Mouse (Mus musculus) liver, embryonic 12.5 days (tissue): ENCODE results near the gene D17Wsu92e. TPM values are rescaled to one million over a fixed set of nuclear protein-coding genes. Genes with fewer than 3 reads are reported as not detected.

Source experiments
- ATAC-seq: fragments of 200-750 bp; cut with Nextera tagmentation; 2 replicates; pipeline ENCODE4 v1.8.0; 2017; ENCODE audit warnings: moderate number of reproducible peaks, mild to moderate bottlenecking, moderate library complexity
- H3K27ac ChIP-seq: fragments of 300-500 bp; sonication (generic); 2 replicates; pipeline ENCODE4 v1.5.1; 2016; ENCODE audit warnings: mild to moderate bottlenecking
- H3K27me3 ChIP-seq: fragments of 300-500 bp; sonication (generic); replicated peaks from 2 replicates; pipeline ENCODE4 v1.6.1; 2016; ENCODE audit warnings: mild to moderate bottlenecking, moderate library complexity
- H3K36me3 ChIP-seq: fragments of 300-500 bp; sonication (generic); 2 replicates; pipeline ENCODE4 v1.6.1; 2016; ENCODE audit warnings: mild to moderate bottlenecking, moderate library complexity
- H3K4me1 ChIP-seq: fragments of 300-500 bp; sonication (generic); 2 replicates; pipeline ENCODE4 v1.6.1; 2016
- H3K4me2 ChIP-seq: fragments of 300-500 bp; sonication (generic); 2 replicates; pipeline ENCODE4 v1.6.1; 2016; ENCODE audit warnings: mild to moderate bottlenecking, moderate library complexity
- H3K4me3 ChIP-seq: fragments of 300-500 bp; sonication (generic); 2 replicates; pipeline ENCODE4 v1.5.1; 2016; ENCODE audit warnings: mild to moderate bottlenecking, moderate library complexity
- H3K9ac ChIP-seq: fragments of 300-500 bp; sonication (generic); 2 replicates; pipeline ENCODE4 v1.6.1; 2016; ENCODE audit warnings: mild to moderate bottlenecking, moderate library complexity
- H3K9me3 ChIP-seq: fragments of 300-500 bp; sonication (generic); replicated peaks from 2 replicates; pipeline ENCODE4 v1.6.1; 2016; ENCODE audit warnings: mild to moderate bottlenecking, moderate library complexity
- WGBS: fragments of 180-500 bp; shearing (Covaris S2); methylation state at CpG from one replicate; pipeline ENCODE4 v1.1.7; 2016; ENCODE audit not compliant: insufficient replicate concordance; 5-methylcytosine and 5-hydroxymethylcytosine counted together
- polyA plus RNA-seq: library from polyadenylated mRNA; unstranded; fragments of >200 nt; fragmentation: Nextera tagmentation; extraction: Ambion mirVana; gene quantifications from 2 replicates; pipeline ENCODE4 v1.2.1, GENCODE M21; 2016

Gene D17Wsu92e
- polyA plus RNA-seq, 1 experiment from 2014 or later = 17.1 TPM

GRCm38 (mm10) chr17:27799771-27800584 lies 20.5 kb downstream of the D17Wsu92e start:
- WGBS = 24% methylated on average over 16 of the region's 16 CpGs
- H3K27ac ChIP-seq = peak overlapping the region; percentile 78
- peaks cover 6% of the 10 kb centered on the region; the same call in 1 of the 2 replicates for H3K36me3 ChIP-seq
- peaks cover 78% of the 10 kb centered on the region for H3K4me1 ChIP-seq
- H3K4me2 ChIP-seq = peak overlapping the region; percentile 30
- peak; percentile 67 for ATAC-seq
- H3K27me3 ChIP-seq = no peaks in the 10 kb centered on the region
- H3K9ac ChIP-seq = no peak overlapping the region
- no peak overlapping the region for H3K4me3 ChIP-seq
- no peaks in the 10 kb centered on the region; the same call in 1 of the 2 replicates for H3K9me3 ChIP-seq

GRCm38 (mm10) chr17:27797341-27797872 lies 23.0 kb downstream of the D17Wsu92e start:
- Histone ChIP-seq H3K9ac (0 out of 2 replicates have a peak overlapping the region, but pooled peaks have one; percentile 23), H3K36me3 (peaks cover 23% of the 10 kb centered on the region), H3K27ac (peak overlapping the region; percentile 62), H3K27me3 (no peaks in the 10 kb centered on the region), H3K4me3 (no peak overlapping the region), H3K4me1 (peaks cover 63% of the 10 kb centered on the region), H3K4me2 (peak overlapping the region; percentile 38), H3K9me3 (no peaks in the 10 kb centered on the region; the same call in 1 of the 2 replicates)
- no peak for ATAC-seq
- WGBS = 37% methylated on average over 11 of the region's 11 CpGs

DNA sequence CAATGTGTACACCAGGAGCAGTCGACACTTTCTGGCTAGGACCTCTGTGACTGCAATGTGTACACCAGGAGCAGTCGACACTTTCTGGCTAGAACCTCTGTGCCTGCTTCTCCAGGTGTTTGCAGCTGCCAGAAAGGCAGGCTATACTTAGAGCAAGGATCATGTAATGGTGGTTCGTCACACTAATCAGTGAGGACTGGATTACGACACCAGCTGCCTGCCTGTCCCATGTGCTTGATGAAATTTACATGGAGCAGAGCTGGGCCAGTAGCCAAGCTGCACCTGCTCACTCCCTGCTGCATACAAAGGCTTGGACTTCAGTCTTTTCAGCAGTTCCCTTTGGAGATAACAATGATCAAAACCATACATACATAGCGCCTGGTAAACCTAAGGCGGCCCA lies 23.7 kb downstream of the D17Wsu92e start:
- H3K27ac ChIP-seq = peak overlapping the region; percentile 62
- peak overlapping the region; percentile 38 for H3K4me2 ChIP-seq
- H3K36me3 ChIP-seq = peaks cover 23% of the 10 kb centered on the region
- WGBS = 68% methylated on average over 6 of the region's 6 CpGs
- H3K9me3 ChIP-seq = no peaks in the 10 kb centered on the region; the same call in 1 of the 2 replicates
- ATAC-seq = no peak; the same call in 1 of the 2 replicates
- H3K9ac ChIP-seq = no peak overlapping the region
- no peak overlapping the region for H3K4me3 ChIP-seq
- H3K4me1 ChIP-seq = peaks cover 63% of the 10 kb centered on the region
- no peaks in the 10 kb centered on the region for H3K27me3 ChIP-seq

DNA sequence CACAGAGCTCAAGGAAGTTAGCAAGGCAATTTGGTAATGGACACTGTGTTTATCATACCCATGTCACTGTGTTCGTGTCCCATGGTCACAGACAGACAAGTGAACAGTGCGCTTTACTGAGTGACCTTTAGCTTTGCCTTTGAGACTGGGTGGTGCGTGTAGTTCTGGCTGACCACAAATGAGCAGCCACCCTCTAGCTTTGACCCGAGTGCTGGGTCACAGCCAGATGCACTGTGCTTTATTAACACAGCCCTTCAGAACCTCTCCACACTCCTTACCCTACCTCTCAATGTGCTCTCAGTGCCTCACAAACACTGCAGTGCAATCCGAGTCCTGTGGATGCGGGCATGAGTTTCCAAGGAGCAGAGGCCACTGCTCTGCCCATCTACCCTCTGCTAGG lies 27.3 kb downstream of the D17Wsu92e start:
- no peaks in the 10 kb centered on the region for H3K27me3 ChIP-seq
- H3K9me3 ChIP-seq = no peaks in the 10 kb centered on the region
- peaks cover 50% of the 10 kb centered on the region for H3K4me1 ChIP-seq
- peaks cover 48% of the 10 kb centered on the region for H3K36me3 ChIP-seq
- H3K27ac ChIP-seq = no peak overlapping the region
- no peak overlapping the region for H3K4me2 ChIP-seq
- no peak overlapping the region for H3K9ac ChIP-seq
- 81% methylated on average over 6 of the region's 6 CpGs for WGBS
- no peak overlapping the region for H3K4me3 ChIP-seq
- no peak for ATAC-seq

- no peak overlapping the region for H3K4me2 ChIP-seq
- no peak for ATAC-seq
- H3K9ac ChIP-seq = no peak overlapping the region
- no peak overlapping the region for H3K4me3 ChIP-seq
- peaks cover 44% of the 10 kb centered on the region for H3K4me1 ChIP-seq
- H3K9me3 ChIP-seq = no peaks in the 10 kb centered on the region
- WGBS = 80% methylated on average over 4 of the region's 4 CpGs
- no peaks in the 10 kb centered on the region for H3K27me3 ChIP-seq
- no peak overlapping the region for H3K27ac ChIP-seq
- peaks cover 48% of the 10 kb centered on the region for H3K36me3 ChIP-seq
Observed at GRCm38 (mm10) chr17:27792516-27792915, 27.9 kb downstream of the D17Wsu92e start.

DNA sequence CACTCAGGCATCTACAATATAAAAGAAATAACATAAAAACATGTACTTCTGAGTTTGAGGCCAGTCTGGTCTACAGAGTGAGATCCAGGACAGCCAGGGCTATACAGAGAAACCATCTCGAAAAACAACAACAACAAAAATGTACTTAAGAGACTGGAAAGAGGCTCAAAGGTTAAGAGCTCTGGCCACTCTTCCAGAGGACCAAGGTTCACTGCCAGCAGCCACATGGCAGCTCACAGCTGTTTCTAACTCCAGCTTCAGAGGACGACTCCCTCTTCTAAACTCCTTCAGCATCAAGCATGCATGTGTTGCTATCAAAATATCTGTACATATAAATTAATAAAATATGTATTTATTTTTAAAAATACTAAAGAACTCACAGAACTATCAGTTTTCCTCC lies 28.9 kb downstream of the D17Wsu92e start:
- 79% methylated on average over 2 of the region's 2 CpGs for WGBS
- Histone ChIP-seq H3K4me3 (no peak overlapping the region), H3K4me2 (no peak overlapping the region), H3K36me3 (peaks cover 49% of the 10 kb centered on the region), H3K9ac (no peak overlapping the region), H3K4me1 (peaks cover 34% of the 10 kb centered on the region), H3K27ac (no peak overlapping the region), H3K9me3 (no peaks in the 10 kb centered on the region), H3K27me3 (no peaks in the 10 kb centered on the region)
- ATAC-seq = no peak

GRCm38 (mm10) chr17:27790976-27791375 lies 29.5 kb downstream of the D17Wsu92e start:
- H3K36me3 ChIP-seq = peaks cover 55% of the 10 kb centered on the region
- ATAC-seq = no peak
- no peak overlapping the region for H3K4me3 ChIP-seq
- 83% methylated on average over 2 of the region's 2 CpGs for WGBS
- H3K9ac ChIP-seq = no peak overlapping the region
- peaks cover 28% of the 10 kb centered on the region for H3K4me1 ChIP-seq
- H3K27me3 ChIP-seq = no peaks in the 10 kb centered on the region
- no peak overlapping the region for H3K27ac ChIP-seq
- H3K9me3 ChIP-seq = no peaks in the 10 kb centered on the region
- H3K4me2 ChIP-seq = no peak overlapping the region

DNA sequence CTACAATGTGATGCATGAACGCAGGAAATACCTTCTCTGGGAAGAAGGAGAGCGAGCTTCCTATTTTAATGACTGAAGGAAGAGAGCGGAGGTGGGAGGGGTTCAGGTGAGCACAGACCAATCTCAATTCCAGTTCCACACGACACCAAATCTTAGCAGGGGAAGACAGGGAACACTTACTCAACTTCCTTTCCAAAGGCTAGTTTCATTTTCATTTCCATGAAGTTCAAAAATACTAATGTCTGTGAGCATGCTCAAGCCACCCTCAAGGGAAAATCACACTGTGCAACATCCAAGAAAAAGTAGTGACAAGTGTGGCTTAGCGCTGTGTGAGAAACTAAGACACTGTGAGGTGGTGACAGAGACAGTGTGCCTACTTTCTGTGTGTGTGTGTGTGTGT lies 30.4 kb downstream of the D17Wsu92e start:
- 84% methylated on average over 5 of the region's 5 CpGs for WGBS
- ATAC-seq = no peak

GRCm38 (mm10) chr17:27788456-27789172 lies 31.8 kb downstream of the D17Wsu92e start:
- Histone ChIP-seq H3K9me3 (no peaks in the 10 kb centered on the region), H3K4me1 (peaks cover 26% of the 10 kb centered on the region), H3K4me3 (no peak overlapping the region), H3K36me3 (peaks cover 71% of the 10 kb centered on the region), H3K27ac (no peak overlapping the region), H3K4me2 (no peak overlapping the region), H3K9ac (no peak overlapping the region), H3K27me3 (no peaks in the 10 kb centered on the region)
- 88% methylated on average over 6 of the region's 6 CpGs for WGBS
- ATAC-seq = no peak

More for the DNA sequence above, 30.4 kb downstream of the D17Wsu92e start:
- no peak overlapping the region for H3K4me3 ChIP-seq
- no peak overlapping the region for H3K4me2 ChIP-seq
- no peak overlapping the region for H3K9ac ChIP-seq
- no peak overlapping the region for H3K27ac ChIP-seq
- H3K4me1 ChIP-seq = peaks cover 26% of the 10 kb centered on the region
- H3K9me3 ChIP-seq = no peaks in the 10 kb centered on the region
- H3K36me3 ChIP-seq = peaks cover 64% of the 10 kb centered on the region
- H3K27me3 ChIP-seq = no peaks in the 10 kb centered on the region

GRCm38 (mm10) chr17:27783567-27783966 lies 36.9 kb downstream of the D17Wsu92e start:
- no peak for ATAC-seq
- Histone ChIP-seq H3K4me3 (no peak overlapping the region), H3K36me3 (peaks cover 57% of the 10 kb centered on the region), H3K9ac (no peak overlapping the region), H3K27ac (no peak overlapping the region), H3K9me3 (no peaks in the 10 kb centered on the region), H3K27me3 (no peaks in the 10 kb centered on the region), H3K4me1 (peaks cover 34% of the 10 kb centered on the region), H3K4me2 (no peak overlapping the region)
- 77% methylated on average over 4 of the region's 4 CpGs for WGBS

DNA sequence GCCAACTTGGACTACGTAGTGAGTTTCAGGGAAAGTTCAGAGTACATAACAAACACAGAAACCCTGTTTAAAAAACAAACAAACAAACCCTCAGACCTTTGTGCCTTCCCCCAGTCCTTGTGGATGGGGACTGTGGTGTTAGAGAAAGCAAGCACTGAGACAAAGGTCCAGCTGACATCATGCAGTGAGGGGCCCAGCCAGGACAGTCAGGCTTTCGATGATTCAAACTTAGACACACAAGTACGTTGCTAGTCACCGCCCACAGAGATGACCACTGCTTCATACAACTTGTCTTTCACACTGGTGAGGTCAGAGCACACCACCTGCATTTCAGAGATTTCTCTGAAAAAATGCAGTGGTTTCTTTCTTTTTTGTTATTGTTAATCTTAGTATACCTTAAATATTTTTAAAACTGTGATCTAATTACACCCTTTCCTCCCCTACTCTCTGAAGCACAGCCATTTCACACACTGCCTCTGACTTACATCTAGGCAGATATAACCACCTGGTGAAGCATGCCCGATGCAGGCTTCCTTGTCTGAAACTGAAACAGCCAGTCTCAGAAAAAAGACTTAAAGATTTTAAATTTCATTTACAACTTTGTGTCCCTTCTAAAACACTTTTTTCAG lies 39.3 kb downstream of the D17Wsu92e start:
- Histone ChIP-seq H3K4me3 (no peak overlapping the region), H3K9me3 (no peaks in the 10 kb centered on the region), H3K27ac (peak overlapping the region; percentile 91), H3K36me3 (peaks cover 55% of the 10 kb centered on the region), H3K4me2 (no peak overlapping the region), H3K27me3 (no peaks in the 10 kb centered on the region), H3K4me1 (peaks cover 58% of the 10 kb centered on the region), H3K9ac (no peak overlapping the region)
- ATAC-seq = no peak
- WGBS = 63% methylated on average over 5 of the region's 5 CpGs
